Mouse (Mus musculus) heart, embryonic 11.5 days (tissue): ENCODE measurements around the gene Zfp655. TPM values are rescaled to one million over a fixed set of nuclear protein-coding genes. Genes with fewer than 3 reads are reported as not detected.
"Not testable (repeated sequence)": the region's sequence is repeated elsewhere in the genome, so short reads cannot be mapped to it uniquely, and the experiment has no call there.

Source experiments
- ATAC-seq: fragments of 200-750 bp; cut with Nextera tagmentation; replicated peaks from 2 replicates; pipeline ENCODE4 v1.8.0; 2017; ENCODE audit warnings: moderate library complexity; ENCODE audit not compliant: insufficient number of reproducible peaks, low FRiP score, low TSS enrichment
- H3K27ac ChIP-seq: fragments of 300-500 bp; sonication (generic); 2 replicates; pipeline ENCODE4 v1.5.1; 2014; ENCODE audit warnings: mild to moderate bottlenecking, low read depth, low read length
- H3K27me3 ChIP-seq: fragments of 300-500 bp; sonication (generic); 2 replicates; pipeline ENCODE4 v1.6.1; 2014; ENCODE audit warnings: mild to moderate bottlenecking, low read length, mixed read lengths; ENCODE audit not compliant: control insufficient read depth, insufficient read depth
- H3K36me3 ChIP-seq: fragments of 300-500 bp; sonication (generic); 2 replicates; pipeline ENCODE4 v1.6.1; 2014; ENCODE audit warnings: mild to moderate bottlenecking, low read length, moderate library complexity, mixed read lengths; ENCODE audit not compliant: control insufficient read depth, insufficient read depth
- H3K4me1 ChIP-seq: fragments of 300-500 bp; sonication (generic); 2 replicates; pipeline ENCODE4 v1.6.1; 2014; ENCODE audit warnings: low read length; ENCODE audit not compliant: control insufficient read depth, insufficient read depth
- H3K4me2 ChIP-seq: fragments of 300-500 bp; sonication (generic); 2 replicates; pipeline ENCODE4 v1.6.1; 2014; ENCODE audit warnings: mild to moderate bottlenecking, moderate library complexity
- H3K4me3 ChIP-seq: fragments of 300-500 bp; sonication (generic); 2 replicates; pipeline ENCODE4 v1.5.1; 2014; ENCODE audit warnings: low read depth, low read length
- H3K9ac ChIP-seq: fragments of 300-500 bp; sonication (generic); 2 replicates; pipeline ENCODE4 v1.6.1; 2014; ENCODE audit warnings: mild to moderate bottlenecking, low read depth, low read length, moderate library complexity
- H3K9me3 ChIP-seq: fragments of 300-500 bp; sonication (generic); replicated peaks from 2 replicates; pipeline ENCODE4 v1.6.1; 2016; ENCODE audit warnings: low read length; ENCODE audit not compliant: control insufficient read depth
- WGBS: fragments of 180-500 bp; shearing (Covaris S2); extraction: QIAGEN DNeasy Blood & Tissue Kit; methylation state at CpG from one replicate; pipeline ENCODE4 v1.1.7; 2014; ENCODE audit not compliant: insufficient replicate concordance; 5-methylcytosine and 5-hydroxymethylcytosine counted together
- polyA plus RNA-seq: library from polyadenylated mRNA; unstranded; fragments of >200 nt; fragmentation: Nextera tagmentation; extraction: Ambion mirVana; gene quantifications from 2 replicates; pipeline ENCODE4 v1.2.1, GENCODE M21; 2014

Gene Zfp655
- polyA plus RNA-seq, 1 experiment from 2014 or later, result 34.1 TPM

GRCm38 (mm10) chr5:145202446-145202845 lies 29.1 kb upstream of the Zfp655 start:
- Histone ChIP-seq H3K9ac (no peak overlapping the region), H3K27ac (no peak overlapping the region), H3K4me1 (peaks cover 16% of the 10 kb centered on the region), H3K4me2 (no peak overlapping the region), H3K4me3 (no peak overlapping the region), H3K36me3 (no peaks in the 10 kb centered on the region; the same call in none of the 2 replicates), H3K9me3 (peaks cover 2% of the 10 kb centered on the region; the same call in 1 of the 2 replicates), H3K27me3 (no peaks in the 10 kb centered on the region)
- 42% methylated on average over 3 of the region's 3 CpGs for WGBS
- no peak for ATAC-seq

GRCm38 (mm10) chr5:145203936-145204691 lies 27.4 kb upstream of the Zfp655 start, which contains the start of gene Zkscan5:
Gene Zkscan5, plus strand, starts transcription at chr5:145204562.
- Histone ChIP-seq H3K9me3 (peaks cover 2% of the 10 kb centered on the region; the same call in 1 of the 2 replicates), H3K27ac (peak within 1 kb of the TSS; percentile 88), H3K9ac (peak within 1 kb of the TSS; percentile 81), H3K4me3 (peak within 1 kb of the TSS; percentile 62), H3K27me3 (no peaks in the 10 kb centered on the region), H3K4me2 (peak within 1 kb of the TSS; percentile 79), H3K4me1 (peaks cover 16% of the 10 kb centered on the region), H3K36me3 (peaks cover 3% of the 10 kb centered on the region; the same call in 1 of the 2 replicates)
- ATAC-seq, result peak; percentile 95
- WGBS, result under 1% methylated on average over 22 of the region's 22 CpGs

- H3K4me2 ChIP-seq, result peak overlapping the region; percentile 79
- peaks cover 16% of the 10 kb centered on the region for H3K4me1 ChIP-seq
- WGBS, result 12% methylated on average over 9 of the region's 9 CpGs
- peak overlapping the region; percentile 62 for H3K4me3 ChIP-seq
- H3K9ac ChIP-seq, result peak overlapping the region; percentile 72
- ATAC-seq, result no peak
- peaks cover 2% of the 10 kb centered on the region; the same call in 1 of the 2 replicates for H3K9me3 ChIP-seq
- peak overlapping the region; percentile 70 for H3K27ac ChIP-seq
- H3K27me3 ChIP-seq, result no peaks in the 10 kb centered on the region
- peaks cover 6% of the 10 kb centered on the region; the same call in 1 of the 2 replicates for H3K36me3 ChIP-seq
Observed at GRCm38 (mm10) chr5:145205041-145205440, 26.5 kb upstream of the Zfp655 start.

DNA sequence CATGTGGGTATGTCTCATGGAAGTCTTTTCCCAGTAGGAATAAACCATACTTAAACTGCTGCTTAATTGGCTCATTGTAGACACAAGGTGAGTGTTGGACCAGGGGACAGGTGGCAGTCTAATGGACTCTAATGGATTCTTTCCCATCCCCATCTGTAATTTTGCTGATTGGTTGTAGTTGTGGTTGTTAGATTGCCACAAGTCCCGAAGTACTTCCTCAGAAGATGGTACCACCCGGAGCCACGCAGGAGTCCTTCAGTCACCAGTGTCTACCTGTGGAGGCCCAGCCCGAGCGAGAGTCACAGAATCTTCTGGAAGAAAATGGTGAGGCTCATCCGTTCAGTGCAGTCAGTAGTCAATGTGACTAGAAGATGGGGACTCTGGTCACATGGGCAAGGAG lies 24.1 kb upstream of the Zfp655 start:
- WGBS, result 96% methylated on average over 6 of the region's 6 CpGs
- no peak overlapping the region for H3K4me2 ChIP-seq

GRCm38 (mm10) chr5:145207954-145208353 lies 23.6 kb upstream of the Zfp655 start:
- ATAC-seq, result no peak
- Histone ChIP-seq H3K36me3 (peaks cover 17% of the 10 kb centered on the region), H3K4me3 (no peak overlapping the region), H3K4me1 (peaks cover 8% of the 10 kb centered on the region), H3K27me3 (no peaks in the 10 kb centered on the region), H3K9ac (no peak overlapping the region), H3K27ac (no peak overlapping the region), H3K9me3 (peaks cover 2% of the 10 kb centered on the region; the same call in 1 of the 2 replicates), H3K4me2 (no peak overlapping the region)
- WGBS, result 87% methylated on average over 6 of the region's 6 CpGs

More for the DNA sequence above, 24.1 kb upstream of the Zfp655 start:
- Histone ChIP-seq H3K4me1 (peaks cover 8% of the 10 kb centered on the region), H3K4me3 (no peak overlapping the region), H3K27ac (no peak overlapping the region), H3K9me3 (peaks cover 2% of the 10 kb centered on the region; the same call in 1 of the 2 replicates), H3K27me3 (no peaks in the 10 kb centered on the region), H3K36me3 (peaks cover 17% of the 10 kb centered on the region), H3K9ac (no peak overlapping the region)
- ATAC-seq, result no peak

DNA sequence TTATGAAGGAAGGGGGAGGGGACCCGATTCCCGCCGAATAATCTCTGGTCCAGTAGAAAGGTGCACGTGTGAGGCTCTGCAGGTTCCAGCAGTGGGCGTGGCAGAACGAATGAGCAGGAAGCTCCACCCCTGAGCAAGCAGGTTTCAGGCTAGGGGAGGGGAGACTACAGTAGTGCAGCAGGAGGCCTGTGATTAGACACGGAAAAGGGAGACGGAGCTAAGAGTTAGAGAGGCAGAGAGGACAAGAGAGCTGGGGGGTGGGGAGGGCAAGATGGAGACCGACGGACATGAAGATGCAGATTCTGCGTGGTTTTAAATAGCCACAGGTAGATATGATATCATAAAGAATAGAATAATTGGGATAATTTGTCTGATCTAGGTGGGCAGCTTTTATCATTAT lies 23.1 kb upstream of the Zfp655 start:
- not testable (repeated sequence) for H3K4me1 ChIP-seq, H3K9me3 ChIP-seq, H3K4me3 ChIP-seq, H3K9ac ChIP-seq, H3K4me2 ChIP-seq, H3K27me3 ChIP-seq, ATAC-seq, H3K27ac ChIP-seq
- H3K36me3 ChIP-seq, result peaks cover 17% of the 10 kb centered on the region
- WGBS, result 34% methylated on average over 11 of the region's 11 CpGs

DNA sequence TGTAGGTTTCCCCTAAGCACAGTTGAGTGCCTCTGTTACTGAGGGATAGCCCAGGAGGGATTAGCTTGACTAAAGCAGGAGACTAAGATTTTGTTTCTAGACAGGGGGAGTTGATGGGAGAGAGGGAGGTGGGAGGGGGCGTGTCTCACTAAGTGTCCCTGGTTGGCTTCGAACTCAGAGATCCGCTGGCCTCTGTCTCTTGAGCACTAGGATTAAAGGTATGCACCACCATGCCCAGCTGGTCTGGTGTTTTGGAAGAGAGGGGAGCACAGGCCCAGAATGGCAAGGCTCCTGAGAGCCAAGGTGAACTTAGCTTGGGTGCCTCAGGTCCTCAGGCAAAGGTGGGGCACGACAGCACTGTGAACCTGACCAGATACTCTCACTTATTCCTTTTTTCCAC lies 20.2 kb upstream of the Zfp655 start:
- Histone ChIP-seq H3K4me3 (no peak overlapping the region), H3K9ac (no peak overlapping the region), H3K4me1 (no peaks in the 10 kb centered on the region), H3K4me2 (no peak overlapping the region), H3K27ac (no peak overlapping the region), H3K9me3 (peaks cover 2% of the 10 kb centered on the region; the same call in 1 of the 2 replicates), H3K36me3 (peaks cover 23% of the 10 kb centered on the region), H3K27me3 (no peaks in the 10 kb centered on the region)
- 88% methylated on average over 4 of the region's 4 CpGs for WGBS
- ATAC-seq, result no peak

DNA sequence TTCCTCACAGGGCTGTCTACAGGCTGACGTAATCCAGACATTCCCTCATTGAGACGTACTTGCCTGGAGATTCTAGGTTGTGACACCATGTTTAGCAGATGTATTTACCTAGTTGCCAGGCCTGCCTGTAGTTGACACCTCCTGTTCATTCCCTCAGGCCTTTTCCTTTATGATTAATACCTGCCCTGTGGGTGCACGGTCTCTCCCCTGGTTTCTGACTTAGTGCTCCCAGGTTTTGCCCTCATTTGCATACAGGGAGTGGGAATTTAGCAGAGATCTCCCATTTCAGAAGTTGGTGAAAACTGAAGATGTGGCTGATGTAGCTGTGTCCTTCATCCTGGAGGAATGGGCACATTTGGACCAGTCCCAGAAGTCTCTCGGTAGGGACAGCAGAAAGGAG lies 19.3 kb upstream of the Zfp655 start:
- H3K4me3 ChIP-seq, result no peak overlapping the region
- H3K27ac ChIP-seq, result no peak overlapping the region
- no peaks in the 10 kb centered on the region for H3K27me3 ChIP-seq
- no peak for ATAC-seq
- peaks cover 23% of the 10 kb centered on the region for H3K36me3 ChIP-seq
- H3K4me2 ChIP-seq, result no peak overlapping the region
- 84% methylated on average over 4 of the region's 4 CpGs for WGBS
- H3K4me1 ChIP-seq, result no peaks in the 10 kb centered on the region
- no peaks in the 10 kb centered on the region for H3K9me3 ChIP-seq
- H3K9ac ChIP-seq, result no peak overlapping the region
